Mouse (Mus musculus) induced T-regulatory cell, adult 2 months (primary cell): ENCODE results near the gene 1600015I10Rik.

Source experiments
- DNase-seq: peaks from one replicate; pipeline ENCODE4 v3.0.0-alpha.2; 2012; ENCODE audit warnings: low read depth

The 1600015I10Rik gene

GRCm38 (mm10) chr6:48967868-48968267 lies 38.2 kb downstream of the 1600015I10Rik start:
- DNase-seq, result no peak

DNA sequence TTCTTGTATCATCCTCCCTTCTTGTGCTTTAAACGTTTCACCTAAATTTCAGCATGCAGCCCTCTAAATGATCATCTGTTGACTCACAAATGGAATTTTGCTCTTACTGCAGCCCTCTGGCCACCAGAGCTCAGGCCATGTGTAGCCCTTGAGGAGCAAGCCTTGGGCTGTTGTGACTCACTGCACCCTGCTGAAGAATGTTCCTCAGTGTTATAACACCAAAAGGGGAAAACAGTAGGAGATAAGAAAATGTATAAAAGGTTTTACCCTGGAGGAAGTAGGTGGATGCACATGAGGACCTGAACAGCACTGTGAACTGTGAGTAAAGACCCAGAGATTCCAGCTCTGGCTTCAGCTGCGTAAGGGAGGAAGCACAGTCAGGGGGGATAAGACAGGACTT lies 45.0 kb downstream of the 1600015I10Rik start, which contains the start of gene Doxl2:
TSS of gene Doxl2 (plus strand) at position 301 of the 400 bp plus-strand sequence.
- DNase-seq, result no peak

- DNase-seq, result no peak
Observed at GRCm38 (mm10) chr6:48979616-48980015, 49.9 kb downstream of the 1600015I10Rik start.

GRCm38 (mm10) chr6:48982305-48982704 lies 52.6 kb downstream of the 1600015I10Rik start:
- no peak for DNase-seq
